Comparison of ENCODE assay signal across 17 mouse cellular contexts in the genomic region with DNA sequence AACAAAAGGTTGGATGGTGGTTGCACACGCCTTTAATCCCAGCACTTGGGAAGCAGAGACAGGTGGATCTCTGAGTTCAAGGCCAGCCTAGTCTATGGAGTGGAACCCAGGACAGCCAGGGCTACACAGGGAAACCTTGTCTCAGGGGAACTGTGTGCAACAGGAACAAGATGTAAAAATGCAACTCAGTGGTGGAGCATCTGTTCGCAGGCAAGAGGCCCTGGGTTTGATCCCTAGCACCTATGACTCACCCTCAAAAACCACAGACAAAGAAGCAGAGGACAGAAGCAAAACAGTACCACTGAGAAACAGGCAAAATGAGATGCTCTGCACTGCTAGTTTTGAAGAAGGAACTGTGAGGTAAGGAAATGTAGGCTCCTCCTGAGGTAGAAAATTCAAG. TPM values are rescaled to one million over a fixed set of nuclear protein-coding genes. Genes with fewer than 3 reads are reported as not detected.
DNase-seq lines count a peak whose midpoint lies in the region; ATAC-seq lines count a peak whose summit lies in the region.
"Had no signal": no experiment of that assay in that cellular context is flagged by ENCODE, and none has a peak within 500 bp of the region (broad histone marks: within the 10 kb centered on the region; RNA-seq: fewer than 3 reads in every experiment).

No protein-coding gene starts in this region.

- DNase-seq in 416B (ENCODE audit: low read depth) (peak; percentile 85), NIH3T3 (ENCODE audit: low read depth) (peak; percentile 56)
- DNase-seq in CD4-positive helper T cell, adult 2 months (ENCODE audit: low read depth, low spot score) = peak; percentile 14
- DNase-seq in thymus, postnatal 0 days (ENCODE audit: low spot score) = no peak
- DNase-seq in spleen, postnatal 10 days (ENCODE audit: low spot score in 2 of 2) = no peak
- DNase-seq: adrenal gland, postnatal 14 days; cerebellum, adult 11-12 months; cerebellum, adult 9-10 months; cerebellum, postnatal 25 days; gastrocnemius, postnatal 10 days; kidney, adult 18-20 months had no signal

- no peaks in the 10 kb centered on the region for H3K27me3 ChIP-seq in kidney, embryonic 16.5 days (ENCODE audit: insufficient read depth, low read length)
- H3K27me3 ChIP-seq: embryonic facial prominence, embryonic 13.5 days; forebrain, embryonic 12.5 days; heart, embryonic 12.5 days; hindbrain, embryonic 15.5 days had no signal

- H3K9ac ChIP-seq in kidney, embryonic 16.5 days (replicated peaks; ENCODE audit: low read length) = no peak overlapping the region
- H3K9ac ChIP-seq: embryonic facial prominence, embryonic 13.5 days; forebrain, embryonic 12.5 days; heart, embryonic 12.5 days; hindbrain, embryonic 15.5 days had no signal

- 84% methylated on average over 2 of the region's 2 CpGs for WGBS in kidney, embryonic 16.5 days

- H3K36me3 ChIP-seq in kidney, embryonic 16.5 days (ENCODE audit: insufficient read depth, low read length) = peaks cover 31% of the 10 kb centered on the region

- H3K4me1 ChIP-seq in kidney, embryonic 16.5 days (ENCODE audit: insufficient read depth, low read length) = peaks cover 6% of the 10 kb centered on the region; the same call in 1 of the 2 replicates
- H3K4me1 ChIP-seq: heart, embryonic 12.5 days had no signal

- no peak for ATAC-seq in kidney, embryonic 16.5 days (ENCODE audit: low FRiP score, low TSS enrichment)
- ATAC-seq: forebrain, embryonic 16.5 days had no signal

- no peaks in the 10 kb centered on the region for H3K9me3 ChIP-seq in kidney, embryonic 16.5 days (ENCODE audit: low read length)
- H3K9me3 ChIP-seq: embryonic facial prominence, embryonic 13.5 days; forebrain, embryonic 12.5 days; heart, embryonic 12.5 days; hindbrain, embryonic 15.5 days had no signal

- no peak overlapping the region for H3K27ac ChIP-seq in kidney, embryonic 16.5 days (ENCODE audit: low read length)
- H3K27ac ChIP-seq: embryonic facial prominence, embryonic 13.5 days; forebrain, embryonic 12.5 days; hindbrain, embryonic 15.5 days had no signal

- H3K4me2 ChIP-seq in kidney, embryonic 16.5 days (replicated peaks; ENCODE audit: low read depth, low read length) = no peak overlapping the region
- H3K4me2 ChIP-seq: embryonic facial prominence, embryonic 13.5 days; forebrain, embryonic 12.5 days; heart, embryonic 12.5 days; hindbrain, embryonic 15.5 days had no signal

- no peak overlapping the region for H3K4me3 ChIP-seq in kidney, embryonic 16.5 days (ENCODE audit: low read length)
- H3K4me3 ChIP-seq: embryonic facial prominence, embryonic 13.5 days; forebrain, embryonic 12.5 days; heart, embryonic 12.5 days; hindbrain, embryonic 15.5 days had no signal

RNA-seq across cellular contexts. Expression of gene Apaf1, which starts 5.9 kb away (rescaled TPM):
- polyA plus RNA-seq in thymus, postnatal 0 days (2015; fragmentation: Nextera tagmentation; extraction: Ambion mirVana) = 18.5 and 20.2 TPM in 2 replicates
- 15.8 and 18.8 TPM in 2 replicates for polyA plus RNA-seq in kidney, embryonic 16.5 days (2015; fragmentation: Nextera tagmentation; extraction: Ambion mirVana)

RNA-seq across cellular contexts. Expression of gene Ikbip, which starts 6.1 kb away (rescaled TPM):
- 12.2 and 12.3 TPM in 2 replicates for polyA plus RNA-seq in thymus, postnatal 0 days (2015; fragmentation: Nextera tagmentation; extraction: Ambion mirVana)
- 37.6 and 39.3 TPM in 2 replicates for polyA plus RNA-seq in kidney, embryonic 16.5 days (2015; fragmentation: Nextera tagmentation; extraction: Ambion mirVana)

RNA-seq across cellular contexts. Expression of gene Slc25a3, which starts 47.2 kb away (rescaled TPM):
- 416 and 468 TPM in 2 replicates for polyA plus RNA-seq in thymus, postnatal 0 days (2015; fragmentation: Nextera tagmentation; extraction: Ambion mirVana)
- polyA plus RNA-seq in kidney, embryonic 16.5 days (2015; fragmentation: Nextera tagmentation; extraction: Ambion mirVana) = 673 and 685 TPM in 2 replicates

Comparison
In these comparisons a context has a peak if more than half of its experiments do, and no peak if none do; other contexts are left out.
1. DNase-seq: peak in 416B (single experiment), CD4-positive helper T cell, adult 2 months (single experiment) and NIH3T3 (single experiment); none in thymus, postnatal 0 days (single experiment) and spleen, postnatal 10 days (0 of 2).